Mouse (Mus musculus): ENCODE data around the gene Rai14.

The Rai14 gene

DNA sequence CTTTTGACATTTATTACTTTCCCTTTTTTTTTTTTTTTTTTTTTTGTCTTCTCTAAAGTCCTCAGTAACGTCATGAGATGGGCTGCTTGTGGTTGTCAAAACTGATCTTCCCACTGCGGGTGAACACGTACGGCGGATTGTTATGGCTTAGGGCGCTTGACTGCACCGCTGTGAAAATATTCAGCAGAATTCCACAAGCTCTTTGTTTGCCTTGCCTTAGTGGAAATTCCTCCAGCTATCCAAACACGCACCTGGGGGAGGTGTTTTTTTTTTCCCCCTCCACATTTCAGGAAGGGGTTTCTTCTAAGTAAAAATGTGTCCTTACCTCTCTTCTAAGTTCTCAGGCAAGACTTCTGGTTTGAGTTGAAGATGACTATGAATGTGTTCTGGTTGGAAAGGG lies 6.2 kb upstream of the Rai14 start:
- DNase-seq (ENCODE audit: low spot score), result no peak

DNA sequence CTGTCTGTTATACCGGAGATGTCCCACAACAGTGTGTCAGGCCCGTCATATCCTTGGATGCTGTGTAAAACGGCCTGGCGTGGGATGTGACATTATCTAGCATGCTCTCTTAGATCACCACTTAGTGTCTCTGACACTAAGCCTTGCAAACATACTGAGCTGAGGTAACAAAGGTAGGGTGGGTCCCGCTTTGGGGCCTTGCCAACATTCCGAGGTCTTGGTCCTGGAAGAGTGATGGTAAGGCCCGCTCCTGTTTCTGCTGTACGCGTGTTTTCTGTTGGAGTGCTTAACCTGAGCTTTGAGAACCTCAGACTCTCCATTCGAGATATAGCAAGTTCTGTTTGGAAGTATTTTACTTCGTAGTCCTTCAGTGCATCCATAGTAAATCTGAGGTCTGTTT lies 5.8 kb upstream of the Rai14 start:
- DNase-seq (ENCODE audit: low spot score), result no peak

DNA sequence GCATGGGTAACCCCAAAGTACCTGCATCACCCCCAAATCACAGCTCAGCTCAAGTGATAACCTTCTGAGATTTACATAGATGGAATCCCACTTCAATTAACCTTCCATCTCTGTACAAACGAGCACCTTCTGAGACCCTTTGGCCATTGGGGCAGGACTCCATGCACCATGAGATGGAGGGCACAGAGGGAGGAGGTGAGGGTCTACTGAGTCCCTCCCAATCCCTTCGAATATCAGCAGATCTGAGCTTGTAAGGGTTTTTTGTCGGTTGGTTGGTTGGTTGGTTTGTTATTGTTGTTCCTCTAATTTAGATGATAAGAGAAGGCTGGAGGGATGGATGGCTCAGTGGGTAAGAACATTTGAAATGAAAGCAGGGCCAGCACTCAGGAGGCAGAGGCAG lies 5.1 kb upstream of the Rai14 start:
- no peak for DNase-seq (ENCODE audit: low spot score)

DNA sequence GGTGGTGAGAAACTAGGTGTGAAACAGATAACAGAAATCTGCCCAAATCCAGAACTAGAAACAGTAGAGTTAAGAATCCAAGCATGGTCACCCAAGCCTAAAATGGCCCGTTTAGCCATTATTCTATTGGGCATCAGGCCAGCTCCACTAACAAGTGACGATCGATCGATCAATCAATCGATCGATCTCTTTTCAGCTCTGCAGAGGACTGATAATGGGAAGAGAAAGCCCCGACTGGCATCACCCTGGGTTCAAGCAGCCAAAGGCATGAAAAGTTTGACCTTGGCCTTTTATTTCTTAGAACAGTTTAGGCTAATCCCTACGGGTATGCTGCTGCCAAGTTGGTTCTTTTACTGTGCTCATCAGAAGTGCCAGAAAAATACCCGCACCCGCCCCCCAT lies 4.3 kb upstream of the Rai14 start:
- no peak for DNase-seq (ENCODE audit: low spot score)

DNA sequence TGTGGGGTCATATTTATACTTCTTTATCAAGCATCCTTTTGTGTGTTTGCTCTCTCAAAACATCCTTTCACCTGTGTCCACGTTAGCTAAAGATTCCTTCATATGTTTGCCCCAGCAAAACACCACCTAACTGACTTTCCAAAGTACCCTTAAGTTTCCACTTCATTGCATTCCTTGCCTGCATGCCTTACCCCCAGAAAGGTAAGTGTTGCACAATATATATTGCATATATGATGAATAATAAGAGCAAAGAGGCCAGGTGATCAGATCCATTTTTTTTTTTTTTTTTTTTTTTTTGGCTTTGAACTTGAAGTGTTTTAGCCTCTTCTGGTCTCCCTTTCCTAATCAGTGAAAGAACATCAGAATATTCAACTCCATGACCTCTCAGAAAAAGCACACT lies 2.9 kb upstream of the Rai14 start:
- DNase-seq (ENCODE audit: low spot score), result no peak

DNA sequence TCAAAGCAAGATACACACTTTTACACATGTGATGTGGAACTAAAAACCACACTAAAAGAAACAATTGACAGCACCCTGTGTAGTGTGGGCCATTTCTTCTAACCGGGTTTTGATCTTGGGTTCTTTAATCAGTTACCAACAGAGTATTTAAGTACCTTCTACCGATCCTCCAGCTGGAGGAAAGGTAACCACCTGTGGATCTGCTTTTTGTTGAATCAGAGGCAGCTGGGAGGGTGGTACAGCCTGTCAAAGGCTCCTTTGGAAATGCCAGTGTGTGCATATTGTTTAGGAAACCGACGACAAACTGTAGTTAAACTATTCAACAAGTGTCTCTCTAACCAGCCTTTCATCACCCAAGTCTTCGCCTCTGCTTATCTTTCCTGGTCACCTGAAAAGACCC lies 1.5 kb upstream of the Rai14 start:
- DNase-seq (ENCODE audit: low spot score), result no peak

DNA sequence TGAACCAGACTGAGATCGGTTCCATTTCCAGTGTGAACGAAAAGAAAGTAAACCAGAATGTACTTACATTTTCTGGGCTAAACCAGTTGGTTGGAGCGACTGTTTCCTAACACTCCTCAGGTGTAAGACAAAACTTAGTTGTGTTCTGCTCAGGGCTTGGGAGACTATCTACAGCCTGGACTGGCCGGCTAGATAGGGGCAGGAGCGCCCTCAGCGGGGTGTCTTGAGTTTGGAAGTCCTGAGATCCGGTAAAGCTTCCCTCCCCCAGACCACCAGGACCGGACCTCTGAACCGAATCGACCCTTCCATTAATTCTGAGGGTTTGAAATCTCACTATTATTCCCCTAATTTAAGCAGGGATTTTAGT lies 698 bp upstream of the Rai14 start:
- DNase-seq (ENCODE audit: low spot score), result peak; percentile 24

DNA sequence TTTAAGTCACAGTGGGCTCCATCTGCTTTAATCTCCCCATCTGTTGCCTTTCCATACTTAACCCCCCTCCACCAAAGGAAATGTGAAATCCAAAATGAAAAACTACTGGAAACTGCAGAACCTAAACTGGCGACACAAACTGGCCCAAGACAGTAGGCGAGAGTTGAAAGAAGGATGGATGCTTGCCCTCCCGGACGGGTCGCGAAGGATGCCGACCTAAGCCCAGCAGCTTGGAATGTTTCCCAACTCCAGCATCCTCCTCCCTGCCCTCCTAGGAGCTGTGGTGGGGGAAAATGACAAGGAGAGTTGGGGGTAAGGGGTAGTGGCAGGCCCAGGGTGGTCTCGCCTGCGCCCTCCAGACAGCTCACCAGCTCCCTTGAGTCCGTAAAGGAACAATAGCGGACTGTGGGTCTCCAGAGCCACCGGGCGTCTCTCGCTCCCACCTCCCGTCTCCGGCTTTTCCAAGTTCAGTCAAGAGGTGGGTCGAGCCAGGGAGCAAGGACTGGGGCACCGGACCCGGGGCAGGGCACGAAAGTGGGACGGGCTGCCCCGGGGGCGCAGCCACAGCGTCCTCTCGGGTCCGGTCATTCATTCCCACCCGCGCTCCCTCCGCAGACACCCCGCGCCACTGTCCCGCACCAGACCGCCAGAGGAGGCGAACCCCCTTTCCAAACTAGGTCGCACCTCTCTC lies 653 bp downstream of the Rai14 start:
- DNase-seq (ENCODE audit: low spot score), result peak; percentile 15

DNA sequence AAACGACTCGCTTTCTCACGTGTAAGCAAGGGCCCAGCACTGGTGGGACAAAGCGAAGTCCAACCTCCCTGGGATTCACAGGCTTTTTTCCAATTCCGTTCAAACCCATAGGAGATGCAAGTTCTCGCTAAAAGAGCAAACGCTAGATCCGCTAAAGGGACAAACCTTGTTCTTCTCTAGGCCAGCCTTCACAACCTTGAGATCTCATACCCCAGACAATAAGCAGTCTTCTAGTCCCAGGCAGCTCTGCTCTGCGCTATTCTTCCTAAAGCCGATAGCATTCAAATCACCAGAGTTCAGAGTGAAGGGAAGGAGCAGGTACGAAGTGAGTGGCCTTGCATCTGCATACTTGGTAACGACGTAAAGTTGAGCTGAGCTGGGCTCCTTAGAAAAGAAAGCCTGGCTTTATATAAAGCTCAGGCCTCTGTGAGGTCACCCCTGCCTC lies 1.2 kb downstream of the Rai14 start:
- no peak for DNase-seq (ENCODE audit: low spot score)

DNA sequence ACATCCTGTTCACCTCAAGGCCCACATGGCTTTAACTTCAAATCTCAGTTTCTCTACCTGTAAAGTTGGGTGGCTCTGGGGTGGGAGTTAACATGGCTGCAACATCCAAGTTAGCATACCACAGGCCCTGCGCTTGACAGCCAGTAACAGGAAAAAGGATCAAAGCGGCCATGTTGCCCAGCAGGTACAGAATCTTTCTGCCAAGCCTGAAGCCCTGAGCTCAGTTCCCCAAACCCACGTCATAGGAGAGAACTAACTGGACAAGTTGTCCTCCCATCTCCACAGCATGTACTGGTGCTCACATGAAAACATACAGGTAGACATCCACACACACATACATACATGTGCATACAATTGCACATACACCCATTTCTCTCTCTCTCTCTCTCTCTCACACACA lies 2.1 kb downstream of the Rai14 start:
- DNase-seq (ENCODE audit: low spot score), result no peak

DNA sequence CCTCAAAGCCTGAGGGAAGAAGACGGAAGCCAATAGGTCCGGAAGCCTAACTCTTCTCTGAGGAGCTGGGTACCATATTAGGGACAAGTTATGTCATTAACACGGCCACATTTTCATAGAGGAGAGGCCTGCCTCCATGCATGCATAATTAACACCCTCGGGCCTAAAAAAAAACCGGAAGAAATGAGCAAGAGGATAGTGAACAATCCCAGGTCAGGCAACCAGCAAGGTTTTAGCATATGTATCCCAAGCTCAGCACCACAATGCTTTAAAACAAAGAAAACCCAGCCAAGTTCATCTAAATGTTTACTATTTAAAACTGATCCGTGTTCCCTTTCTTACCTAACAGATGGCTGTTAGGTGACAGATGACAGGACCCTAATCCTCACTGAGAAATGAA lies 3.2 kb downstream of the Rai14 start:
- no peak for DNase-seq (ENCODE audit: low spot score)

DNA sequence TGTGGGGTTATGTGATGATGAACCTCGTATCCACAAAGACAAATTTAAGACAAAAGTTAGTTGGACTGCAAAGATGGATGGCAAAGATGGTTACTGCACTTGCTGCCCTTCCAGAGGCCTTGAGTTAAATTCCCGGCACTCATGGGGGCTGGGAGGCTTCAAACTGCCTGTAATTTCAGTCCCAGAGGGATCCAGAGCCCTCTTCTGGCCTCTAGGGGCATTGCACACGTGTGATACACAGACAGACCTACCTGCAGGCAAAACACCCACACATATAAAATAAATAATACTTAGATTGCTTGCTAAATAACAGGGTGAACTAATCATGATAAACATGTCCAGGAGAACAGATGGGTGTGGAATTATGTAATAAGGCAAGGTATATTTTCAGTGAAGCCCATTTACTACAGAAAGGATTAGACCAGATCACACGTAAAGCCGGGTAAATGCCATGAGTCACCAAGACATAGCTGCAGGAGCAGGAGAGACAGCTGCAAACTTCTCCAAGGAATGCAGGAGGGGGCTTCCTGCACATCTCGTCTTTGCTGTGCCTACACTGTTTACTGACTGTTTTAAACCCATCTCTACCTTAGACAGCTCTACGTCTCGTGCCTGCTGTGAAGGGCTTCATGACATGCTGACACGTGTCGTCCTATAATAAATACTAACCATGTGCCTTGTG lies 5.7 kb downstream of the Rai14 start:
- DNase-seq (ENCODE audit: low spot score), result no peak

DNA sequence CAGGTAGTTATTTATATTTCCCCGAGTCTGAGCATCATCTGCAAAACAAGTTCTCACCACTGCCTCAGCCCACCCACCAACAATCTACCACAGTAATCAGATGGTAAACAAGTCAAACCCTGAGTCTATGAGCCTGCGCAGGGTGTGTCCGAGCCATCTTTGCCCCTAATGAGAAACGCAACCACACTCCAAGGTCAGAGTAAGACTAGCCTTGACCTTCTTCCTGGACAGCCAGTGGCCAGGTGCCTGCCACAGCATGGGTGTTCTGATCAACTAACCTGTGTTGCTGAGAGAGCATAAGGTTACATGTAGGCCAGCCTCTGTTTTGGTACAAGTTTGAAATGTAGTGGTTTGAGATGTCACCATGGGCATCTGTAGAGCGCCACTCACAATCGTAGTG lies 7.3 kb downstream of the Rai14 start:
- no peak for DNase-seq (ENCODE audit: low spot score)

DNA sequence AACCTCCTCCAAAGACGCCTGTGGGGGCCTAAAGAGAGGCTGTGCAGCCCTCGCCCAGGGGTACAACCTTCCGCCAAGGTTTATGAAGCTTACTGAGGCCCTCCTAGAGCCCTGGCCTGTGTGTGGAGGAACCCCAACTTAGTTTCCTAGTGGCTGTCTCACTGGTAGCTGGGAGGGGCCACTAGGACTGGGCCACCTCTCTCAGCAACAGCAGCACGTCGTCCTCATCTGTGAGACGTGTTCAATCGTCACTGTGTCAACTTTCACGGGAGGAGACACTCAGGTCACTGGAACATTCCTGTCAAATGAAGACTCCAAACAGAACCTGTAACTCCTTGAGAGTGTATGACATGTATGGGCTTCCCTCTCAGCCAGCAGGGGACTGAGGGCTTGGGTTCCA lies 8.0 kb downstream of the Rai14 start:
- DNase-seq (ENCODE audit: low spot score), result no peak

DNA sequence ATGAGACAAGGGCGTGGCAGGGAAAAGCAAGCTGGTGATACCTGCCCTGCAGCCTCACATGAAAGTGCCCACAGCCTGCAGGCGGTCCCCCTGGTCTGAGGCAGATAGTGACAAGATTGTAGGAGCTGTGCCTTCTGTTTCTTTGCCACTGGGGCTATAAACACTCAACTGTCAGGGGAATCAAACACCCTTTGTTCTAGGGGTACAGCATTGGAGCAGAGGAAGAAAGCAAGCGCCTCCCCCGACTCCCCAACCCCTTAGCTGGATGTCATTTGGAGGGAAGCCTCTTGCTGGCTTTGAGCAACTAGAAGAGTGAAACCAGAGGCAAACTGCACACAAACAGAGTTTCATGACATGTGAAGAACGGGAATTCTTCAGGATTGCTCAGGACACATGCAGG lies 8.7 kb downstream of the Rai14 start:
- DNase-seq (ENCODE audit: low spot score), result no peak

DNA sequence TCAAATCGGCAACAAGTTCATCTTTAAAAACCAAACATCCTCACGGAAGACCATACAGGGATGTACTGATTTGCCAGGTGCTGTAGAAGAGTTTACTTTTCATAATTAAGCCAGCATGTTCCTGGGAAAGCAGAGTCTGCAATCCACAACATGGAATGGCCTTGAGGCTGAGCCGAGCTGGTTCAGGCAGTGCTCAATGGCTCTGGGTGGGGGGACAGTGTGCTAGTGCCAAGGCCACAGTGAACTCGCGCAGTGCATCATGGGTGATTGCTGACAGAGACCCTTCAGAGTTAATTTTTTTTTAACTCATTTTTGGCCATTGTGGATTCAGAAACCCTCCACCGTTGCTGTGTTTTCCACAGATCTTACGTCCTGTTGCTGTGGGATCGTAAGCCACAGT lies 10.1 kb downstream of the Rai14 start:
- DNase-seq (ENCODE audit: low spot score), result no peak

DNA sequence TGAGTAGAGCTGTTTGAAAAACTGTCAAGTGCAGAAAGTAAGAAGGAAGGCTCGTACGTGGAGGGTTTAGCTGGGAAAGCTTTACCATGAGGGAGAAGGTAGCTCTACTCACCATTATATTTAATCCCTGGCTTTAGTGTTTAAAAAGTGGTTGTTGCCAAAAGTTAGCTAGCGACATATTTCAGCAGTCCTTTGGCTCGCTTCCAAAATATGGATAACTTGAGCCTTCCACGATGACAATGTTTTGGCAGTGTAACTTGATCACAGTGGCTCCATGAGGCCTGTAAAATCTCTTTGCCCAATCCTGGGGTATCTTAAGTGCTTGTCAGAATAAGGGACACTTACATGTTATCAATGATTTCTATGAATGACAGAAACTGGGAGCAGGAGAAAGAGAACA lies 12.9 kb downstream of the Rai14 start:
- DNase-seq (ENCODE audit: low spot score), result no peak

DNA sequence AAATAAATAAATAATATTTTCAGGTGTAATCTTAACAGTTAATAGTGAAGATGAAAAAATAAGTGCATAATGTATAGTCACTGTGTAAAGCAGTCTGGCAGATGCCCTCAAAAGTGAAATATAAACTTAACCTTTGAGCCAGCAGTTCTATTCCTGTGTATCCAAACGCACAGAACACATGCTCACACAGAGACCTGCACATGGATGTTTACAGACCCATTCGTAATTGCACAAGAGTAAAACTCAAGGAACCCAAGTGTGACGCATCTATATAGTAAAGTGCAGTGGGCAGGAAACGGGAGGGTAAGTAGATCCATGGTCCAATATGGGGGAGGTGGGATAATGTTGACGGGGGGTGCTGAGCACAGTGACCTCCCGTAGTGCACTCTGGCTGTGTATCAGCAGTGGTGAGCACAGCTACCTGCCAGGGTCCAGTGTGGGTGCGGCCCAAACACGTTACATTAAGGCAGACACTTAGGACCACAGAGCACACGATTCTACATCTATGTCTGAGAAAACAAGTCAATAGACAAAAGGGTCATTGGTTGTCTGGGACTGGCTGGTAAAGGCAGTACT lies 13.4 kb downstream of the Rai14 start:
- DNase-seq (ENCODE audit: low spot score), result no peak

DNA sequence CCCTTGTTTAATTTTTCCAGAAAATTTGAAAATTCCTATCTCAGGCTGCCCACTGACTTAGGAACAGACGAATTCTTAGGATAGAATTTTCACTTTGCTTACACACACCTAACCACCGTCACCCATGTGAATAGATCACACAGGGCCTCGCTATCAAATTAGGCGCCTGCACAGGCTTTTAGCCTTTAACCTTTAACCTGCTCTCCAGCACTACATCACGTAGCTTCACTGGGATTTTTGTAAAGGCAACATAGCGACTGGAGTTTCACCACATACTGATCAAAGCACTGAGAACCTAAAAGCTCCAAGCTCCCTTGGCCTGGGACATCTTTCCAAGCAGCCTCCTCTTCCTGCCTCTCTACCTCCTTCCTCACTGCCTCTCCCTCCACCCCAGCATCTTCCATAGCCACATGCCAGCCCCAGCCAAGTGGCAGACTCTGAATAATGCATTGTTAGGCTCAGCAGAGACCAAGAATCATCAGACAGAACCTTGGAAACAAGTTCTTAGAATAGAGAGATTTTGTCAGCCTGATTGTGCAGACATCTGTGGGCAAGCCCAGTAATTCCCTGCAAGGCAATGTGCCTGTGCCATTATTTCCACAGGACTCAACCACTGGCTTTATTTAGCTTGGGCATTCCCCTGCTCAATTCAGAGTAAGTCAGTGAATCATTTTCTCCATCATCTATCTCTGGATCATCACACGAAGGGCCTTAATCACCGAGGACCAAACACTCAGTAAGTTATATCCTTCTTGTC lies 17.8 kb downstream of the Rai14 start:
- no peak for DNase-seq (ENCODE audit: low spot score)

DNA sequence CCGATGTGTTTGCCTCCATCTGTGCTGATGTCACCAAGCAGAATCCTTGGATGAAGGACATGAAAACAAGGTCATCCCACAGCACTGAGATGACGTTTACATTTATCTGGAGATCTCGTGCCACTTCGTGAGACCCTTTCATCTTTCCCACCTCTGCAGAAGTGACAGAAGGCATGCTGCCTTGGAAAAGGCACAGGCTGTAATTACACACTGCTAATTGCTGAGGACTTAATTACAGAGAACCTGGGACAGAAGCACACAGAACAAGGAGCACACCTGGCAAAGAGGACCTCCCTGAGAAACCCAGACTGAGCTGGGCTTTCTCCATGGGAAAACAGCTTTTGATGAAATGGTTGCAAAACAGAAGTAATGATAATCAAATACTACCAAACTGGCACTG lies 21.8 kb downstream of the Rai14 start:
- no peak for DNase-seq (ENCODE audit: low spot score)

DNA sequence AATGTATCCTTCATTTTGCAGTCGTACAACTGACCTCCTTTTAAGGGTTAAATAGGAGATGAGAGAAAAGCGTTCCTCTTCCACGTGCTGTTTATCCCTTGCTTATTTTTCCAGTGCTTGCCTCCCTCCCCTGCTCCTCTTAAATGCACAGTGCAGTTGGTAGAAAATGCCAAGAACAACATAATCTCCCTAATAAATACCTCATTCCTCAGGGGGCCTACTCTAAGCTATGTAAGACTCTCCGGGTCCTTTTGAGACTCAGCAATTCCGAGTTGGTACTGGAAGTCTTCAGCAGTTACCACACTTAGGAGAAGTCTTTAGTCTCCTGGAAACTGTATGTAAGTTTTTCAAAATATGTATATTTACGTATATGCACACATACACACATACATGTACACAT lies 22.9 kb downstream of the Rai14 start:
- DNase-seq (ENCODE audit: low spot score), result no peak

DNA sequence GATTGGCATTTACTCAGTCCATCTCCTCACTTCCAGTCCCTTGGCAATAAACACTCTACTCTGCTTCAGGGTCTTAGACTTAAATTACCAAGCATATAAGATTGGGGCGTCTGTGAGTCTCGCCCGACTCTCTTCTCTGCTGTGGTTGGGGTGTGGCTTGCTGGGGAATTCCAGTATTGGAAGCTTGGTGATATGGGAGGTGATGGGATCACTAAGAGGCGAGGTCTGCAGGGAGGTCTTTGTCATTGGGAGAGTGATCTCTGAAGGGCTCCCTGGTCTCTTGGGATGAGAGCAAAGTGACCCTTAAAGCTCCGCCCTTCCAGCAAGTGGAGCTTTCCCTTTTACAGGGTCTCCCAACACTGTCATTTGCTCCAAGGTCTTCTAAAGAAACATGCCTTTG lies 23.5 kb downstream of the Rai14 start:
- DNase-seq (ENCODE audit: low spot score), result no peak

DNA sequence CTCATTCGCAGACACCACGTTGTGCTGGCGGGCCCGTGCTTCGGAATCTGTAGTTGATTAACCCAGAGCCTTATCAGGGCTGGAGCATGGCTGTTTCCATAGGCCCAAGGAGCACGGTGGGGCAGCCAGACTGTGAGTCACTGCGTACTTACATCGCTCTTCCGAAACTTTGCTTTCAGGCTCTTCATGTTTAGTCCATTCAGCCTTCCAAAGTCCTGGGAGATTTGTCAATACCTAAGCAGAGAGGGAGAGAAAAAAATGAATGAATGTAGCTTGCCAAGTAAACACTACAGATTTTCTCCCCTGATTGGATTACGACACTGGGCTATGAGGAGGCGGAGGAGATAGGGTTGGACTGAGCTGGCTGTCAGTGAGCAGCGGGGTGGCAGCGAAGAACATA lies 24.2 kb downstream of the Rai14 start:
- DNase-seq (ENCODE audit: low spot score), result no peak
